ENCODE assay signal across 17 mouse cellular contexts in genomic region chr19:44760259-44761131, GRCm38 (mm10). TPM values are rescaled to one million over a fixed set of nuclear protein-coding genes. Genes with fewer than 3 reads are reported as not detected.
A peak's percentile ranks its signal among the peaks of the same experiment; 100 is the strongest.
DNase-seq lines count a peak whose midpoint lies in the region; ATAC-seq and TF ChIP-seq lines count a peak whose summit lies in the region.
"Had no signal": no experiment of that assay in that cellular context is flagged by ENCODE, and none has a peak within 500 bp of the region (broad histone marks: within the 10 kb centered on the region; RNA-seq: fewer than 3 reads in every experiment).

No protein-coding gene starts in this region.

- peaks cover 73% of the 10 kb centered on the region for H3K27me3 ChIP-seq in forebrain, embryonic 14.5 days (replicated peaks; ENCODE audit: control insufficient read depth, insufficient read depth, low read length)
- peaks cover 98% of the 10 kb centered on the region for H3K27me3 ChIP-seq in forebrain, embryonic 13.5 days
- peaks cover 85% of the 10 kb centered on the region for H3K27me3 ChIP-seq in hindbrain, embryonic 12.5 days
- peaks cover 95% of the 10 kb centered on the region for H3K27me3 ChIP-seq in limb, embryonic 12.5 days

- WGBS in forebrain, embryonic 14.5 days, result under 1% methylated on average over 39 of the region's 39 CpGs
- 1% methylated on average over 39 of the region's 39 CpGs for WGBS in forebrain, embryonic 13.5 days
- 1% methylated on average over 39 of the region's 39 CpGs for WGBS in hindbrain, embryonic 12.5 days
- under 1% methylated on average over 39 of the region's 39 CpGs for WGBS in limb, embryonic 12.5 days

- no peak for ATAC-seq in forebrain, embryonic 14.5 days
- no peak for ATAC-seq in forebrain, embryonic 13.5 days
- ATAC-seq in hindbrain, embryonic 12.5 days (ENCODE audit: low FRiP score), result no peak
- 0 out of 2 replicates have a peak, but pooled peaks have one; percentile 26 for ATAC-seq in limb, embryonic 12.5 days (ENCODE audit: insufficient number of reproducible peaks, insufficient read depth, low FRiP score, low TSS enrichment, low read depth)
- ATAC-seq: intestine, postnatal 0 days had no signal

- H3K27ac ChIP-seq in forebrain, embryonic 14.5 days (ENCODE audit: low read depth, low read length), result no peak overlapping the region
- no peak overlapping the region for H3K27ac ChIP-seq in forebrain, embryonic 13.5 days
- H3K27ac ChIP-seq in ES-E14 (ENCODE audit: insufficient read depth, low read depth, low read length, poor library complexity, severe bottlenecking), result no peak overlapping the region
- H3K27ac ChIP-seq in hindbrain, embryonic 12.5 days, result 0 out of 2 replicates have a peak overlapping the region, but pooled peaks have one; percentile 1
- H3K27ac ChIP-seq in limb, embryonic 12.5 days, result no peak overlapping the region
- H3K27ac ChIP-seq: gastrocnemius, adult 2 months had no signal

- no peak overlapping the region for H3K9ac ChIP-seq in forebrain, embryonic 14.5 days (ENCODE audit: low read length)
- H3K9ac ChIP-seq in forebrain, embryonic 13.5 days, result no peak overlapping the region
- no peak overlapping the region for H3K9ac ChIP-seq in ES-E14 (ENCODE audit: insufficient read depth, low read depth, low read length, poor library complexity, severe bottlenecking)
- H3K9ac ChIP-seq in hindbrain, embryonic 12.5 days, result peak overlapping the region; percentile 71
- no peak overlapping the region for H3K9ac ChIP-seq in limb, embryonic 12.5 days (replicated peaks)

- intact Hi-C loops in left cerebral cortex, postnatal 36 days (cut with DNase I), result loop anchor here (5.0 kb wide), 1 partner anchor 387 kb away; no protein-coding TSS in a partner anchor

- peaks cover 4% of the 10 kb centered on the region; the same call in 1 of the 2 replicates for H3K4me1 ChIP-seq in forebrain, embryonic 14.5 days (ENCODE audit: control insufficient read depth, insufficient read depth, low read length)
- peaks cover 26% of the 10 kb centered on the region for H3K4me1 ChIP-seq in forebrain, embryonic 13.5 days
- H3K4me1 ChIP-seq in ES-E14 (ENCODE audit: control insufficient read depth in 2 of 2, insufficient read depth in 2 of 2, low read length in 2 of 2, poor library complexity in 1 of 2), result peaks cover 0 to 3% of the 10 kb centered on the region in 2 experiments; a peak in 1 of 4 replicates
- H3K4me1 ChIP-seq in hindbrain, embryonic 12.5 days, result peaks cover 23% of the 10 kb centered on the region
- peaks cover 25% of the 10 kb centered on the region for H3K4me1 ChIP-seq in limb, embryonic 12.5 days (replicated peaks)

- H3K4me2 ChIP-seq in forebrain, embryonic 14.5 days (ENCODE audit: low read length), result no peak overlapping the region
- no peak overlapping the region for H3K4me2 ChIP-seq in forebrain, embryonic 13.5 days
- peak overlapping the region; percentile 65 for H3K4me2 ChIP-seq in hindbrain, embryonic 12.5 days (replicated peaks)
- H3K4me2 ChIP-seq in limb, embryonic 12.5 days, result no peak overlapping the region

- in situ Hi-C loops in ES-E14 (cut with MboI; ENCODE audit: low sequenced_read_pairs in 2 of 2, unreplicated experiment in 2 of 2), result loop anchor here in 1 of 2 experiments (5.0 to 10.0 kb wide), 2 partner anchors 77 to 134 kb away; no protein-coding TSS in a partner anchor

- H3K9me3 ChIP-seq in forebrain, embryonic 14.5 days (replicated peaks; ENCODE audit: control insufficient read depth, low read length), result no peaks in the 10 kb centered on the region
- H3K9me3 ChIP-seq in forebrain, embryonic 13.5 days (replicated peaks), result no peaks in the 10 kb centered on the region
- no peaks in the 10 kb centered on the region for H3K9me3 ChIP-seq in ES-E14 (ENCODE audit: control insufficient read depth, insufficient read depth, low read depth, low read length)
- no peaks in the 10 kb centered on the region for H3K9me3 ChIP-seq in hindbrain, embryonic 12.5 days (replicated peaks)
- H3K9me3 ChIP-seq in limb, embryonic 12.5 days, result no peaks in the 10 kb centered on the region

- peak; percentile 20 for DNase-seq in forebrain, embryonic 14.5 days (ENCODE audit: low spot score)
- no peak for DNase-seq in ES-E14 (ENCODE audit: low read depth, low spot score)
- DNase-seq in left cerebral cortex, postnatal 36 days (ENCODE audit: low spot score in 2 of 2), result no peak
- DNase-seq in adrenal gland, adult 18-20 months (ENCODE audit: low spot score in 2 of 2), result no peak
- DNase-seq in cerebellum, adult 18-20 months, result no peak
- DNase-seq: B cell, adult 2 months; gastrocnemius, adult 2 months; layer of hippocampus, postnatal 36 days; lung, postnatal 10 days; thymus, adult 18-20 months had no signal

- H3K4me3 ChIP-seq in forebrain, embryonic 14.5 days (ENCODE audit: low read depth, low read length), result no peak overlapping the region
- no peak overlapping the region for H3K4me3 ChIP-seq in forebrain, embryonic 13.5 days
- no peak overlapping the region for H3K4me3 ChIP-seq in ES-E14 (ENCODE audit: insufficient read depth in 1 of 2, low read depth in 1 of 2, low read length in 2 of 2, poor library complexity in 1 of 2, severe bottlenecking in 1 of 2)
- H3K4me3 ChIP-seq in hindbrain, embryonic 12.5 days, result peak overlapping the region; percentile 33
- H3K4me3 ChIP-seq in limb, embryonic 12.5 days (replicated peaks), result no peak overlapping the region; the same call in 1 of the 2 replicates
- H3K4me3 ChIP-seq: gastrocnemius, adult 2 months had no signal

- no peaks in the 10 kb centered on the region for H3K36me3 ChIP-seq in forebrain, embryonic 14.5 days (ENCODE audit: control insufficient read depth, insufficient read depth, low read length)
- H3K36me3 ChIP-seq in forebrain, embryonic 13.5 days (ENCODE audit: poor library complexity, severe bottlenecking), result no peaks in the 10 kb centered on the region
- H3K36me3 ChIP-seq in ES-E14 (ENCODE audit: control insufficient read depth, insufficient read depth, low read length, poor library complexity, severe bottlenecking), result no peaks in the 10 kb centered on the region
- H3K36me3 ChIP-seq in hindbrain, embryonic 12.5 days, result 0 out of 2 replicates have a peak, but pooled peaks cover 3% of the 10 kb centered on the region
- no peaks in the 10 kb centered on the region for H3K36me3 ChIP-seq in limb, embryonic 12.5 days

TF ChIP-seq in ES-E14, 5 proteins besides CTCF, POLR2A, EP300 and RAD21:
- peak; percentile 45; the same call in 1 of the 2 replicates for TF ChIP-seq MAFK (IDR thresholded peaks at IDR 0.05; ENCODE audit: insufficient read depth, low read depth, low read length)
- TF ChIP-seq ZNF384 (IDR thresholded peaks at IDR 0.05; ENCODE audit: low read depth, low read length), result no peak
- no peak for TF ChIP-seq CHD2 (IDR thresholded peaks at IDR 0.05; ENCODE audit: low read depth, low read length)
- TF ChIP-seq ZC3H11A (IDR thresholded peaks at IDR 0.05; ENCODE audit: borderline replicate concordance, low read depth, low read length), result no peak
- no peak for TF ChIP-seq HCFC1 (IDR thresholded peaks at IDR 0.05; ENCODE audit: borderline replicate concordance, insufficient read depth, low read length)

RNA-seq across cellular contexts. Expression of gene Pax2, which starts 4.7 kb away (rescaled TPM):
- 0.09 TPM in 1 of 2 replicates, not detected in the other for polyA plus RNA-seq in forebrain, embryonic 14.5 days (2014; fragmentation: Nextera tagmentation; extraction: Ambion mirVana)
- 0.05 TPM in 1 of 2 replicates, not detected in the other for polyA plus RNA-seq in forebrain, embryonic 13.5 days (2015; fragmentation: Nextera tagmentation; extraction: Ambion mirVana)
- total RNA-seq in ES-E14 (2012; rRNA removed), result 0.11 TPM in 1 of 2 replicates, not detected in the other
- polyA plus RNA-seq in hindbrain, embryonic 12.5 days (2016; fragmentation: Nextera tagmentation; extraction: Ambion mirVana), result 15.1 and 18.6 TPM in 2 replicates
- polyA plus RNA-seq in limb, embryonic 12.5 days (2016; fragmentation: Nextera tagmentation; extraction: Ambion mirVana), result not detected in 2 replicates
- under 1 TPM; 0.16 to 0.32 TPM for total RNA-seq in left cerebral cortex, postnatal 36 days (2021)
- not detected for total RNA-seq in adrenal gland, adult 18-20 months (2021)
- total RNA-seq: gastrocnemius, adult 2 months; liver, adult 2 months; monocyte, adult 5-6 weeks had no signal
- polyA plus RNA-seq: heart, embryonic 16.5 days; intestine, postnatal 0 days; liver, adult 2 months had no signal

Comparison
In these comparisons a context has a peak if more than half of its experiments do, and no peak if none do; other contexts are left out.
1. RNA of gene Pax2, which starts 4.7 kb away (polyA plus RNA-seq): 15.1 to 18.6 TPM in hindbrain, embryonic 12.5 days; 0.09 TPM in forebrain, embryonic 14.5 days, 0.05 TPM in forebrain, embryonic 13.5 days and not detected in limb, embryonic 12.5 days; every median in the first group is over 10 times any median in the second.